Mouse (Mus musculus): ENCODE measurements at regions not wholly inside any gene's neighbourhood (a gene's known extent, or its start where the extent isn't known, plus 50 kb on each side); places are given as distances from the start of the nearest gene placed in this dataset.
"Not testable (repeated sequence)": the region's sequence is repeated elsewhere in the genome, so short reads cannot be mapped to it uniquely, and the experiment has no call there.

GRCm38 (mm10) chr15:38434239-38434638 lies 1008.9 kb downstream of the 4930447A16Rik start:
- H3K4me1 ChIP-seq (replicated peaks); H3K4me2 ChIP-seq; H3K9ac ChIP-seq; ATAC-seq (replicated peaks; ENCODE audit: insufficient number of reproducible peaks, insufficient read depth, low FRiP score, low read depth); H3K27ac ChIP-seq; H3K36me3 ChIP-seq; H3K27me3 ChIP-seq; H3K9me3 ChIP-seq (replicated peaks); H3K4me3 ChIP-seq: not testable (repeated sequence)
- 87% methylated on average over 2 of the region's 2 CpGs for WGBS
